Mouse (Mus musculus) neutrophil, adult 5-6 weeks (primary cell): ENCODE data around the gene Golm1. TPM values are rescaled to one million over a fixed set of nuclear protein-coding genes. Genes with fewer than 3 reads are reported as not detected.
"Not testable (repeated sequence)": the region's sequence is repeated elsewhere in the genome, so short reads cannot be mapped to it uniquely, and the experiment has no call there.

ENCODE experiments used
- ATAC-seq: fragments of 151-379, 151-347 bp; 2 replicates; pipeline ENCODE4 v1.8.0; 2017; ENCODE audit warnings: mild to moderate bottlenecking, moderate TSS enrichment; ENCODE audit not compliant: insufficient number of reproducible peaks, poor library complexity, low FRiP score, severe bottlenecking; ENCODE audit errors: extremely low read depth
- total RNA-seq: library from RNA; stranded (forward); fragments of 200-1000 nt; gene quantifications from 2 replicates; pipeline ENCODE4 v1.2.3, GENCODE M21; 2017

Gene Golm1
- total RNA-seq, 1 experiment from 2014 or later: 22.6 TPM

DNA sequence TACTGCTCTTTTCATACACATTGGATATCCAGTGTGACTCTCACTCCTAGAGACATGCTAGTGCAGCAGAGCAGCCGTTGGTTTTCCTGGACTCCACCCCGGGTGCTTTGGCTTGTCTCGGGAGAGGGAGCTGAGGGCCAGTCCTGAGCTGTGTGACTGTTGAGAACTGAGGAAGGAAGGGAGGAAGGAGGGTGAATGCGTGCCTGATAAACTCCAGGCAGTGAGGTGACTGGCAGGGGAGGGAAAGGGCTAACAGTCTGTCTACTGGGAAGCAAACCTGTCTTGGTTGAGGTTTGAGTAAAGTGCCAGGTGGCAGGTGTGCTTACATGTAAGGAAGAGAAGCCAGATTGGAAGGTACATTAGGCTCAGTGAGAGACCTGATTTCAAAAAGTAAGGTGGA is 61.7 kb downstream of the Golm1 start:
- ATAC-seq: no peak

GRCm38 (mm10) chr13:59610437-59610836 is 65.2 kb downstream of the Golm1 start:
- ATAC-seq: no peak

- ATAC-seq: no peak
These were observed 65.7 kb downstream of the Golm1 start for GRCm38 (mm10) chr13:59609885-59610284.

- ATAC-seq: no peak
These were observed 70.2 kb downstream of the Golm1 start for GRCm38 (mm10) chr13:59605221-59605922.

GRCm38 (mm10) chr13:59604511-59604910 is 71.1 kb downstream of the Golm1 start:
- ATAC-seq: no peak

DNA sequence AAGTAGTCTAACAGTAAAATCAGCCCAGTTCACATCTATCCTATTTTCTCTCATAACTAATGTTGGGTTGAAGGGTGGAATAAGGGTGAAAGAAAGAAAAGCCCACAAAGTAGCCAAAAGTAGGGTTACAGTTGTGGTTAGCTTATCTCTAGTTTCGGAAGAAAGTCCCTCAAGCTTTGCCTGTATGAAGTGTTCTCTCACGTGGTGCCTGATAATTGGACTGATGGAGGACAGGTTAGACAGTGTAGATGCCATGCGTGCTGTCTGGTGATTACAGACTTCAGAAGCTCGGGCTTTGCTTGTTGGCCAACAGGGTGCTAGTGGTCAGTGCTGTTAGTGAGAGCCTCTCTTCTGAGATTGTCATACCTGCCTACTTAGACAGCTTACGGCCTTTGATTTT is 72.5 kb downstream of the Golm1 start:
- ATAC-seq: no peak

DNA sequence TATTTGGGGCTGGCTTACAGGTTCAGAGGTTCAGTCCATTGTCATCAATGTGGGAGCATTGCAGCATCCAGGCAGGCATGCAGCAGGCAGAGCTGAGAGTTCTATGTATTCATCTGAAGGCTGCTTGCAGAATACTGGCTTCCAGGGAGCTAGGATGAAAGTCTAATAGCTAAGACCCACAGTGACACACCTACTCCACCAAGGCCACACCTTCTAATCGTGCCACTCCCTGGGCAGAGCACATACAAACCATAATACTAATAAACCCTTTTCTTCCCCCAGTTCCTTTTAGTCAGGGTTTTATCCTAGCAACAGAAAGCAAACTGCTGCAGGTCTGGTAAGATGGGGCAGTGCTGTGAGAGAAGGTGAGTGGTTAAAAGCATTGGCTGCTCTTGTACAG is 83.0 kb downstream of the Golm1 start:
- no peak for ATAC-seq

- ATAC-seq: not testable (repeated sequence)
These were observed 83.6 kb downstream of the Golm1 start for GRCm38 (mm10) chr13:59592058-59592457.

- no peak for ATAC-seq
These were observed 84.9 kb downstream of the Golm1 start for GRCm38 (mm10) chr13:59590691-59591090.

GRCm38 (mm10) chr13:59589672-59590071 is 85.9 kb downstream of the Golm1 start:
- no peak for ATAC-seq

DNA sequence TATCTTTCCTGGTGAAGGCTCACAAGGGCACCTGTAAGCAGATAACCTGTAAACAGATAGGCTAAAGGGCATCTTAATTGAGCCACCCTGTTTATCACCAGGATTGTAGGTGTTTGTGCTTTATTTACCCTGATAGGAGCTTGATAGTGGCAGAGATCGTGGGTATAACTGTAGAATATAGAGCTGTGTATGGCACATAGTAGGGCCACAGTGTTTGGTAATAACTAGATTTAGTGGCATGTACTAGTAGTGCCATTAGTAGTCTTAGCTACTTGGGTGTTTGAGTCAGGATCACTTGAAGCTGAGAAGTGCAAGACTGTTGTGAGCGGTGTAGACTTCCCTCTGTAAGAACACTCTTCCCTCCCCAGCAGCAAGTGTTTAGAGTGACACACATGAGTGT is 88.4 kb downstream of the Golm1 start:
- no peak for ATAC-seq

GRCm38 (mm10) chr13:59585648-59586005 is 90.0 kb downstream of the Golm1 start:
- ATAC-seq: no peak

DNA sequence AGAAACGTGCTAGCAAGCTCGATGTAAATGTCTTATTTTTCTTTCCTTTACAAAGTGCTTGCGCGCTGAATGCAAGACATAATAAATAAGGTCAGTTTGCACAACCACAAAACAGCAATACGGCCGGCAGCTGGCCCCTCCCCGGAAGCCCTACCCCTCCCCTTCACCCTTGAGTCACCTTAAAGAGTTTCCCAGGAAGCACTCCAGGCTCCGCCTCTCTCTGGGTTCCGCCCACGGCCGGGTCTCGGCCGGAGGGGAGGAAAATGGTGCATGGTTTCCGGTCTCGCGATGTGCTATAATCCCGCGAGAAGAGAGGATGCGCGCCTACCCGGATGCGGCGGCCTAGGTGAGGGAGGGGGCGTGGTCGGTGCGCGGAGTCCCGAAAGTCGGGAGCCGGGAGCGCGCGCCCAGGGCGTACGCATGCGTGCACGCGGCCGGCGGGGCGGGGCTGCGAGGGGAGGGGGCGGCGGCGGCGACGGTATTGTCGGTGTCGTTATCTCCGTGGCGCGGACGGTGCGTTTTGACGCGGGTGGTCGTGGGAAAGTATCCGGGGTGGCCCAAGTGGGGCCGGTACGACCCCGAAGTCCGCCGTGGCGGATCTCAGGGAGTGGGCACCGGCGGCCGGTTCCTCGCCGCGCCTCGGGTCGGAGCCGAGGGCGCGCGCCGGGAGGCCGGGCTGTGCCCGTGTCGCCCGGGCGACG is 90.5 kb downstream of the Golm1 start, which contains the start of the genes Agtpbp1 and Naa35:
Agtpbp1 (minus strand) TSS at position 281 of the 701 bp plus-strand sequence.
Naa35 (plus strand) TSS at position 313 of the 701 bp plus-strand sequence.
- peak; percentile 96 for ATAC-seq

Other genes with a start within 250 kb of the Golm1 start
- gene Agtpbp1, start 90.6 kb downstream of the Golm1 start, total RNA-seq: 62.6 and 71.3 TPM in 2 replicates
- 53.8 and 69.7 TPM in 2 replicates for gene Naa35, start 90.6 kb downstream of the Golm1 start, total RNA-seq
- gene 4921517D22Rik, start 18.3 kb upstream of the Golm1 start, total RNA-seq: 0.23 TPM in 1 of 2 replicates, not detected in the other
- not detected in 2 replicates for gene Spata31d1a, start 34.5 kb upstream of the Golm1 start, total RNA-seq
- not detected in 2 replicates for gene Spata31d1b, start 36.5 kb upstream of the Golm1 start, total RNA-seq
- gene Spata31d1d, start 55.9 kb upstream of the Golm1 start, total RNA-seq: not detected in 2 replicates
- 0.35 and 0.49 TPM in 2 replicates for gene 1700014D04Rik, start 70.9 kb upstream of the Golm1 start, total RNA-seq
- 87.5 and 92.7 TPM in 2 replicates for gene Isca1, start 94.0 kb upstream of the Golm1 start, total RNA-seq
- gene Gm49354, start 106.4 kb upstream of the Golm1 start, total RNA-seq: 71.6 and 96.7 TPM in 2 replicates
- 389 and 433 TPM in 2 replicates for gene Tut7, start 147.3 kb upstream of the Golm1 start, total RNA-seq